In genomic region chr10:78715156-78715555, GRCm38 (mm10) we compare ENCODE assay signal across 38 mouse cellular contexts. TPM values are rescaled to one million over a fixed set of nuclear protein-coding genes. Genes with fewer than 3 reads are reported as not detected.
"Had no signal": no experiment of that assay in that cellular context is flagged by ENCODE, and none has a peak within 500 bp of the region (broad histone marks: within the 10 kb centered on the region; RNA-seq: fewer than 3 reads in every experiment).

No protein-coding gene starts in this region.

- H3K36me3 ChIP-seq: embryonic facial prominence, embryonic 10.5 days; embryonic facial prominence, embryonic 12.5 days; embryonic facial prominence, embryonic 13.5 days; embryonic facial prominence, embryonic 15.5 days; forebrain, embryonic 10.5 days; forebrain, embryonic 12.5 days; forebrain, embryonic 15.5 days had no signal

- H3K4me3 ChIP-seq: embryonic facial prominence, embryonic 10.5 days; embryonic facial prominence, embryonic 12.5 days; embryonic facial prominence, embryonic 13.5 days; embryonic facial prominence, embryonic 15.5 days; erythroblast, embryonic 14.5 days; forebrain, embryonic 10.5 days; forebrain, embryonic 12.5 days; forebrain, embryonic 13.5 days; forebrain, embryonic 15.5 days; gastrocnemius, adult 2 months; heart, adult 2 months had no signal

- DNase-seq: cerebellum, adult 2 months; cerebellum, adult 8-10 months; cerebellum, adult 9-10 months; cerebellum, adult 9-11 months; cerebellum, postnatal 10 days; cerebellum, postnatal 14 days; cerebellum, postnatal 25 days; cerebellum, postnatal 36 days; embryo, embryonic 11 days; forebrain, postnatal 0 days; gastrocnemius, adult 2 months; gastrocnemius, postnatal 10 days; gastrocnemius, postnatal 14 days; gastrocnemius, postnatal 25 days; gastrocnemius, postnatal 36 days; heart, adult 18-20 months; heart, adult 2 months had no signal

- H3K27me3 ChIP-seq: embryonic facial prominence, embryonic 12.5 days; embryonic facial prominence, embryonic 13.5 days; embryonic facial prominence, embryonic 15.5 days; forebrain, embryonic 12.5 days; forebrain, embryonic 13.5 days; forebrain, embryonic 15.5 days had no signal

- H3K27ac ChIP-seq: embryonic facial prominence, embryonic 10.5 days; embryonic facial prominence, embryonic 12.5 days; embryonic facial prominence, embryonic 13.5 days; embryonic facial prominence, embryonic 15.5 days; forebrain, embryonic 10.5 days; forebrain, embryonic 12.5 days; forebrain, embryonic 13.5 days; forebrain, embryonic 15.5 days; gastrocnemius, adult 2 months; heart, adult 2 months had no signal

- H3K4me1 ChIP-seq: embryonic facial prominence, embryonic 10.5 days; embryonic facial prominence, embryonic 12.5 days; embryonic facial prominence, embryonic 13.5 days; embryonic facial prominence, embryonic 15.5 days; forebrain, embryonic 10.5 days; forebrain, embryonic 12.5 days; forebrain, embryonic 13.5 days; forebrain, embryonic 15.5 days had no signal

- H3K9me3 ChIP-seq: embryonic facial prominence, embryonic 10.5 days; embryonic facial prominence, embryonic 12.5 days; embryonic facial prominence, embryonic 13.5 days; embryonic facial prominence, embryonic 15.5 days; forebrain, embryonic 10.5 days; forebrain, embryonic 12.5 days; forebrain, embryonic 13.5 days; forebrain, embryonic 15.5 days had no signal

RNA-seq across cellular contexts. Expression of gene Casp14, which starts 2.9 kb away (rescaled TPM):
- total RNA-seq: common myeloid progenitor, adult 5-6 weeks; forebrain, postnatal 0 days; gastrocnemius, adult 18-20 months; gastrocnemius, adult 2 months; gastrocnemius, adult 8-10 months; gastrocnemius, postnatal 10 days; gastrocnemius, postnatal 14 days; gastrocnemius, postnatal 25 days; gastrocnemius, postnatal 36 days; gastrocnemius, postnatal 4 days; granulocyte monocyte progenitor cell, adult 5-6 weeks; heart, adult 18-20 months; heart, adult 2 months; heart, adult 8-10 months had no signal
- polyA plus RNA-seq: cerebellum, adult 2 months; cortical plate, adult 2 months; embryonic facial prominence, embryonic 10.5 days; embryonic facial prominence, embryonic 12.5 days; forebrain, embryonic 10.5 days; forebrain, embryonic 11.5 days; forebrain, embryonic 12.5 days; forebrain, embryonic 13.5 days; forebrain, embryonic 14.5 days; forebrain, embryonic 15.5 days; forebrain, embryonic 16.5 days; forebrain, postnatal 0 days; frontal cortex, adult 2 months; gonadal fat pad, adult 2 months; heart, adult 2 months had no signal

RNA-seq across cellular contexts. Expression of gene Ccdc105, which starts 37.7 kb away (rescaled TPM):
- total RNA-seq: common myeloid progenitor, adult 5-6 weeks; forebrain, postnatal 0 days; gastrocnemius, adult 18-20 months; gastrocnemius, adult 2 months; gastrocnemius, adult 8-10 months; gastrocnemius, postnatal 10 days; gastrocnemius, postnatal 14 days; gastrocnemius, postnatal 25 days; gastrocnemius, postnatal 36 days; gastrocnemius, postnatal 4 days; granulocyte monocyte progenitor cell, adult 5-6 weeks; heart, adult 18-20 months; heart, adult 2 months; heart, adult 8-10 months had no signal
- polyA plus RNA-seq: erythroblast, embryonic 14.5 days; heart, adult 2 months had no signal
